Mouse (Mus musculus): ENCODE data around the gene Nme6. TPM values are rescaled to one million over a fixed set of nuclear protein-coding genes. Genes with fewer than 3 reads are reported as not detected.
"Not testable (repeated sequence)": the region's sequence is repeated elsewhere in the genome, so short reads cannot be mapped to it uniquely, and the experiment has no call there.

The Nme6 gene
- 10 to 100 TPM in 18 of 26 experiments, 1 to 10 TPM in 8; 1.9 to 24.8 (median 11.6) TPM for total RNA-seq (2018; cell fraction: chromatin; rRNA removed)
- 10 to 100 TPM in 24 of 26 experiments, 1 to 10 TPM in 2; 8.0 to 22.8 (median 15.2) TPM for total RNA-seq (2018; cell fraction: cytosol; rRNA removed)
- 10 to 100 TPM in 11 of 26 experiments, 1 to 10 TPM in 15; 4.5 to 19.4 (median 9.4) TPM for total RNA-seq (2018; cell fraction: nucleus; rRNA removed)
- 12.4 to 23.1 TPM (median 13.3 TPM) in 3 replicates for polyA plus RNA-seq (2018)

DNA sequence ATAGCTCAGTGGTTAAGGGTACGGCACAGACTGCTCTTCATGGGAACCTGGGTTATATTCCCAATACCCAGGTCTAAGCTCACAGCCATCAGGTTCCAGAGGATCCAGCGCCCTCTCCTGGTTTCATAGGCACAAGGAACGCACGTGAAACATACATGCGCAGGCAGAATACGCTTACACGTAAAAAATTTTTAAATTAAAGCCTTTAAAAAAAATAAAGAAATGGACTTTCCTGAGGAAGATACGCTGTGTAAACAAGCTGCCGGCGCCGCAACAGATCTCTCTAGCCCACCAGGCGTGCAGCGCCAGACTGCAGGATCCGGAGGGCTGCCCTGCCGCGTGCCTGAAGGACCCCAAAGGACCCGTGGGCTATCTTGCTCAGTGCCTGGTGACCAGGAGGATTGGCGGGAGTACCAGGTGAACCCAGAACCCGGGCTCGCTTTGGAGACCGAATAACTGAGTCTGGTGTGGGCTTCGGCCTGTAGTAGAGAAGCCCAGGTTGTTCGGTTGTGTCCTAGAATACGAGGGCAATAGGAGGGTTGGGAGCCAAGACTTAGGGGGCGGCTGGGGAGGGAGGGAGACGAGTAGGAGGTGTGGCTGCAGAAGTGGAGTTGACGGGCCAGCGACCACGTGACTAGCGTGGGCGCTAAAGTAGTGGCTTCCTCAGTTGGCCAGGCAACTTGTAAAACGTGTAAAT is at the start of gene Nme6:
Gene Nme6 (plus strand): TSS at position 359 of the 697 bp plus-strand sequence.
- WGBS (ENCODE audit: missing documents), result under 1% methylated on average over 32 of the region's 32 CpGs
- Histone ChIP-seq H3K4me3 (ENCODE audit: inconsistent target) (peak within 1 kb of the TSS; percentile 80), H3K36me3 (ENCODE audit: inconsistent target) (no peaks in the 10 kb centered on the region), H3K79me2 (ENCODE audit: inconsistent target) (no peaks in the 10 kb centered on the region), H3K27ac (peak within 1 kb of the TSS; percentile 73)

DNA sequence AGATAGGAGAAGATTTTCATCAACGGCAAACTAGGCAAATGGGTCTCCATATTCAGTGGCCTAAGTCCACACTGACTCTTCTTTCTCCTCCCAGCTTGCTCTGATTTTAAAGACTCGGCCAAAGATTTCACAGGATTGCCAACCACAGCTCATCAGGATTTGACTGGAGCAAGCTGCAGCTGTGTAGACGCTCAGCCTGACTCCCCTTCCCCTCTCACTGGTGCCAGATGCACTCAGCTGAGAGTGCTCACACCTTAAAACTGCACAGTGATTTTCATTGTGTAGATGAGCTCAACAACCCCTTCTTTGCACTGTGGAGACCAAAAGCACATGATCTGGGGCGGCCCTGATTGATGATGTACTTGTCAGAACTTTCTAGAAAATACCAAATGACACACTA is 42.0 kb upstream of the Nme6 start, which contains the start of gene Fbxw27:
Gene Fbxw27 (minus strand): TSS at position 101 of the 400 bp plus-strand sequence.
- H3K27ac ChIP-seq; H3K4me3 ChIP-seq (ENCODE audit: inconsistent target); H3K36me3 ChIP-seq (ENCODE audit: inconsistent target); H3K79me2 ChIP-seq (ENCODE audit: inconsistent target): not testable (repeated sequence)
- 85% methylated on average over 4 of the region's 4 CpGs for WGBS (ENCODE audit: missing documents)

DNA sequence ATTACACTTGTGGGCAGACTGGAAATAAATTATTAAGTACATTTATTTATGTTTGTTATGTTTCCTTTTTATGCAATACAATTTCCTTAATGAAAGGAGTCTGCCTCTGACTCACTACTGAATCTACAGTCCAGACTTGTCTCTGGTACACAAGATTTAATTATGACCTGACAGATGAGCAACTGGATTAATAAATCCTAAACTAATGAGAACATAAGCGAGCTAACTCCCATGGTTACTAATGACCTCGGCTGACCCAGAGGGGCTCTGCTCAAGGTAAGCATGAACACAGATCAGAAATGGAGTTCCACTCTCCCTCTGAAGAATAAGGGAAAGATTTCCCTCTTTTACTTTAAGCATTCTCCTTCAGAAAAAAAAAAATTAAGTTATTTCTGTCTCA is 37.3 kb upstream of the Nme6 start:
- Histone ChIP-seq H3K79me2 (ENCODE audit: inconsistent target) (no peaks in the 10 kb centered on the region), H3K36me3 (ENCODE audit: inconsistent target) (no peaks in the 10 kb centered on the region), H3K4me3 (ENCODE audit: inconsistent target) (no peak overlapping the region), H3K27ac (no peak overlapping the region)
- WGBS (ENCODE audit: missing documents), result 90% methylated on average over 2 of the region's 2 CpGs

DNA sequence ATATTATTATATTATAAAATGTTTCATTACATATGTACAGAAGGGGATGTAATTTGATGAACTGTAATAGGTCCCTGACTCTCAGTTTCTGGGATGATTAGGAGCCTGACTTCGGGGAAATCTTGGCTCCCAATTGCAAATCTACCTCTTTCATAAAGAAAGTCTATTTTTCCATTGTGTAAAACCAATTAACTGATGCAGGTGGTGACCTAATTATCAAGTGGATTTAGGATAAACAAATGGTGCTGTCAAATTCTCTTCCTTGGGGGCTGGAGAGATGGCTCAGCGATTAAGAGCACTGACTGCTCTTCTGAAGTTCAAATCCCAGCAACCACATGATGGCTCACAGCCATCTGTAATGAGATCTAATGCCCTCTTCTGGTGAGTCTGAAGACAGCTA is 36.7 kb upstream of the Nme6 start:
- Histone ChIP-seq H3K27ac (no peak overlapping the region), H3K4me3 (ENCODE audit: inconsistent target) (no peak overlapping the region), H3K79me2 (ENCODE audit: inconsistent target) (no peaks in the 10 kb centered on the region), H3K36me3 (ENCODE audit: inconsistent target) (no peaks in the 10 kb centered on the region)
- 90% methylated on average over 2 of the region's 2 CpGs for WGBS (ENCODE audit: missing documents)

DNA sequence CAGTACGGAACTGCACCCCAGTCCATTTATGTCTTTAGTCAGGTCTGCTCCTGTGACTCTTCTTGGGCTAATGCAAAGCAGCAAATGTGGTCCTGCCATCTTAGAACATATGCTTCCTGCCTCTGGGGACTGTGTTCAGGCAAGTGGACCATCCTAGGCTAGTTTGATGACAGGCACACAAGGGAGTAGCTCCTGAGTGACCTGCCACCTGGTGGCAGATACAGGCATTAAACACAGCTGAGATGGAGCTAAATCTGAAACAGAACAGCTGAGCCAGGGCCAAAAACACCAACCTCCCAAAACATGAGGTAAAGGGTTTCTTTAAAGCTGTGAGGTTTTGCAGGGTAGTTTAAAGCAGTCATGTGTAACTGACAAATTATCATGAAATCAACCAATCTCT is 34.5 kb upstream of the Nme6 start:
- no peaks in the 10 kb centered on the region for H3K79me2 ChIP-seq (ENCODE audit: inconsistent target)
- H3K36me3 ChIP-seq (ENCODE audit: inconsistent target), result no peaks in the 10 kb centered on the region
- H3K27ac ChIP-seq, result no peak overlapping the region
- no peak overlapping the region for H3K4me3 ChIP-seq (ENCODE audit: inconsistent target)
- 92% methylated on average over 1 of the region's 1 CpGs for WGBS (ENCODE audit: missing documents)

DNA sequence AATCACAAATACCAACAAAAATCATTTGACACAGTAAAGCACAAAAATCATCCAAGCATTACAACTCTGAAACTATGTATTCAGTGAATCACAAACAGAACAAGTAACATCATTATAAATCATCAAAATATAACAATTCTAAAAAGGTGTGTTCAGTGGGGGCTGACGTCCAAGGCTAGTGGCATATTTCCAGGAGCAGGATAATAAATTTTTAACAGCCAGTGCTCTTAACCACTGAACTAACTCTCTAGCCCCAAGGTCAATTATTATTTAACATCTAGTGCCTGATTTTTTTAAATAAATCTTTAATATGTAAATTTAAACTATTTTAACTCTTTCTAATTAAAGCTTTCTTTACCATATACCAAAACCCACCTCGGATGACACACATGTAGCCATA is 27.0 kb upstream of the Nme6 start:
- not testable (repeated sequence) for H3K27ac ChIP-seq; H3K79me2 ChIP-seq (ENCODE audit: inconsistent target); H3K4me3 ChIP-seq (ENCODE audit: inconsistent target); H3K36me3 ChIP-seq (ENCODE audit: inconsistent target)
- 90% methylated on average over 2 of the region's 2 CpGs for WGBS (ENCODE audit: missing documents)

DNA sequence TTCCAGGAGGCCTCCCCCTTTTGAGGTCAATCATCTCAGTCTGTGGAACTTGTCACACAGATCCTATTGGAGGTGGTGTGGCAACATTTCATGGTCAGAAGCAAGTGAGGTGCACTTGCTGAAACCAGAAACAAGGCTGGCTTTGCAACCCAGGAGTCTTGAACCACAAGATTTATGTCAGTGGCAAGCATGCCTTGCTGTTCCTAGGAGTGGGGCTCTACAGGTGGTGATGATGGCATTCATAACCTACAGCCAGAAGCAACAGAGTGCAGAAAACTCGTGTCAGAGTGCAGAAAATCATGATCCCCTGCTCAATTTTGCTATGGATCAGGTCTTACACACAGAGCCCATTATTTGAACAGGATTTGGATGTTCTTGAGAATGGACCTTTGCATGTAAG is 26.3 kb upstream of the Nme6 start:
- WGBS (ENCODE audit: missing documents), result 67% methylated on average over 1 of the region's 1 CpGs
- Histone ChIP-seq H3K4me3 (ENCODE audit: inconsistent target) (no peak overlapping the region), H3K36me3 (ENCODE audit: inconsistent target) (no peaks in the 10 kb centered on the region), H3K27ac (no peak overlapping the region), H3K79me2 (ENCODE audit: inconsistent target) (no peaks in the 10 kb centered on the region)

DNA sequence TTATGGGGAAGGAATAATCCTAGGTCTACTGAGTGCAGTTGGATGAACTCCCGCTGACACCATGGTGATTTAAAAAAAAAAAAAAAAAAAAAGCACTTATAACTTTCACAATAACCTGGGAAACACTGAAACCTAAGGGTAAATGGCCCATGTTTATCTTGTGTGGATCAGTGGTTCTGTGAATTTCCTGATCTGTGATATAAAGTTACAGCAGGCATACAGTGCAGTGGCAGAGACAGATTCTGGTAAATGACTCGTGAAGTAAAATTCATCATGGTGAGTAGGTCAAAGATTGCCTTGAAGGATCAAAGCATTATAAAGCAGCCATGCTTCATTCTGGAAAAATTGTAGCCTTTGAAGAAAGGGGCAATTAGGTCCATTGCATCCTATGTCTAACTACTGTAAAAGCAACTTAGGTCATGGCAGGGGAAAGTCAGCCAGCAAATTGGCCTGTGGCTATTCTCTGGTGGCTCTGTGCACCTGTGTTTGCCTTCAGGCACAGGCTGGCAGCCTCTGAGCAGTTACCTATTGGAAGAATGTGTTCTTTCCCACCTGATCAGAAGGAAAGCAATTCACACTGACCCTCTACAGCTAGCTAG is 25.8 kb upstream of the Nme6 start:
- Histone ChIP-seq H3K36me3 (ENCODE audit: inconsistent target) (no peaks in the 10 kb centered on the region), H3K79me2 (ENCODE audit: inconsistent target) (no peaks in the 10 kb centered on the region), H3K4me3 (ENCODE audit: inconsistent target) (no peak overlapping the region), H3K27ac (no peak overlapping the region)
- WGBS (ENCODE audit: missing documents), result 100% methylated on average over 2 of the region's 2 CpGs

DNA sequence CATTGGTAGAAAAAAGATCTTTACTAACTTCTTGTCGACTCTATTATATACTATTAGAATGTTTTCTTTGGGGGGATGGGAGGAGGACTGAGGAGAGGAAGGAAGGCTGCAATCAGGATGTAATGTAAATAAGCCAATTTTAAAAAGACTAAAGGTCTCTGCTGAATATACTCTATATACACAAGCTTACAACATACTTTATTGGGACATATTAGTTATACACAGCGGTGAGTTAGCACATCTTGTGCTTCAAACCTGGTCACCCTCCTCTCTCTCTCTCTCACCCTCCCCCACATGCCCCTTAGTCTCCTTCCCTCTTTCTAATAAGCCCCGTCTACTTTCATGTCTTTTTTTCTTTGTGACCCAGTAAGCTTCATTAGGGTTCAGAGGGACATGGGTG is 24.7 kb upstream of the Nme6 start:
- H3K4me3 ChIP-seq (ENCODE audit: inconsistent target), result no peak overlapping the region
- no peaks in the 10 kb centered on the region for H3K79me2 ChIP-seq (ENCODE audit: inconsistent target)
- H3K36me3 ChIP-seq (ENCODE audit: inconsistent target), result no peaks in the 10 kb centered on the region
- WGBS (ENCODE audit: missing documents), result 43% methylated on average over 2 of the region's 3 CpGs
- H3K27ac ChIP-seq, result no peak overlapping the region

DNA sequence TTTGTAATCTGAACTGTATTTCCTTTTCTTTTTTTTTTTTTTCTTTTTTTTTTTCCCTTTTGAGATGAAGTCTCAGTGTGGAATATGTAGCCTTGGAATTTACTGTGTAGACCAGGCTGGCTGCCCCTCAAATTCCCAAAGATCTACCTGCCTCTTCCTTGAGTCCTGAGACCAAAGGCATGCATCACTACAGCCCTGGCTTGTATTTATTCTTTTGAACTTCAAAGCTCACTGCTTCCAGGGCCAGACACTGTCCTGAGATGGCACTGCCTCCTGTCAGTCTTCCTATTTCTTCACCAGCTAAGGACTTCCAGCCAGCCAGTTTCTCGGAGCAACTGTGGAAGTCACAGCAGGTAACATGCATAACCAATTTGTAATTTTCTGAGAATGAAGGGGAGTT is 20.6 kb upstream of the Nme6 start, which contains the start of gene Spink8:
Gene Spink8 (plus strand): TSS at position 301 of the 400 bp plus-strand sequence.
- 86% methylated on average over 1 of the region's 1 CpGs for WGBS (ENCODE audit: missing documents)
- Histone ChIP-seq H3K36me3 (ENCODE audit: inconsistent target) (no peaks in the 10 kb centered on the region), H3K27ac (no peak within 1 kb of the TSS), H3K4me3 (ENCODE audit: inconsistent target) (no peak within 1 kb of the TSS), H3K79me2 (ENCODE audit: inconsistent target) (no peaks in the 10 kb centered on the region)

DNA sequence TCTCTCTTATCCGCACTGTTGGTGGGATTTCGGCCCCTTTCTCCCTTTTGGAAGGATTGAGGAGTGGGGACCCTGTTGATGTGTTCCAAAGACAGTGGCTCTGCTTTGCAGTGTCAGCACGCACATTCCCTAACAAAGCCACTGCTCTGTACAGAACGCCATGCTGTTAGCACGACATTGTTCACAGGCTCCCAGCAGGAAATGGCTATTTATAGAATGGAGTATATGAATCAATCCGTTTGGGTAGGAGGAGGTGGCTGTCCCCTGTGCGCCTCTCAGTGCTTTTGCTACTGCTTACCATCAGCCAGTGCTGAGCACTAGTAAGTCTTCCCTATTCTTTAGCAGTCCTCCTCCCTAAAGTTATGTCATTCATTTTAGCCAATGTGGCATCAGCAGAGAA is 19.1 kb upstream of the Nme6 start:
- Histone ChIP-seq H3K36me3 (ENCODE audit: inconsistent target) (no peaks in the 10 kb centered on the region), H3K4me3 (ENCODE audit: inconsistent target) (no peak overlapping the region), H3K27ac (no peak overlapping the region), H3K79me2 (ENCODE audit: inconsistent target) (no peaks in the 10 kb centered on the region)
- 38% methylated on average over 7 of the region's 7 CpGs for WGBS (ENCODE audit: missing documents)

DNA sequence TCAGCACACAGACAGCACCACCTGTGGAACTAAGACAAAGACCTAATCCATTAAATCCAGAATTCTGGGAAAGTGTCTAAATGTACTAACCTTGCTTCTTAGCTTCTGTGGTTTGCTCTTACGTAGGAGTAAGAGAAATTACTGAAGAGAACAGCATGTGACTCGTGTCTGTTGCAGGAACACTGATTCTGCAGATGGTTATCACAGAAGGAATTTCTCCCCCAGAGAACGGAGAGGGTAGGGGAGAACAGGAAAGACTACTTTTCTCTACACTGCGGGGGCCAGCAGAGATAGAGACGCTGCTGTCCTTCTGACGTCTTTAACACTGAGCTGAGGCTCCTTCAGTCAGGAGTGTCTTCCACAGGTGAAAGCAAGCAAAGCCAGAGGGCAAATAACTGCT is 16.2 kb upstream of the Nme6 start:
- no peaks in the 10 kb centered on the region for H3K36me3 ChIP-seq (ENCODE audit: inconsistent target)
- WGBS (ENCODE audit: missing documents), result 33% methylated on average over 6 of the region's 6 CpGs
- no peak overlapping the region for H3K27ac ChIP-seq
- no peaks in the 10 kb centered on the region for H3K79me2 ChIP-seq (ENCODE audit: inconsistent target)
- H3K4me3 ChIP-seq (ENCODE audit: inconsistent target), result no peak overlapping the region

DNA sequence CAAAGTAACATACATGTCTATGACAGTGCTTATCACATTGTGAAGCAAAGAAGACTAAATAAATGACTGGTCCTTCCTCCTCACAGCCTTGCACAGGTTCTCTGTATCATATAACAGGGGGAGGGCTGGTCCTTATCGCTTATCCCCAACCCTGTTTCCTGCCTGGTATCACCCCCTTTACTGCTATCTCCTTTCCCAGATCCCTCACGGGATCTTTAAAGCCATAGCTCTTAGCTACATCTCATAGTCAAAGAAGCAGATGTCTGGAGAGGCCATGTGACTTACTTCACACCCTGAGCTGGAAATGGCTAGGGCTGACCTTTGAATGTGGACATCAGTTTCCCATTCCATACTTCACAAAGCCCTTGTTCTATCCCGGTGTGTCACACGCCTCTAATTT is 6.8 kb upstream of the Nme6 start:
- WGBS (ENCODE audit: missing documents), result 37% methylated on average over 4 of the region's 4 CpGs
- Histone ChIP-seq H3K4me3 (ENCODE audit: inconsistent target) (no peak overlapping the region), H3K79me2 (ENCODE audit: inconsistent target) (no peaks in the 10 kb centered on the region), H3K27ac (no peak overlapping the region), H3K36me3 (ENCODE audit: inconsistent target) (no peaks in the 10 kb centered on the region)

DNA sequence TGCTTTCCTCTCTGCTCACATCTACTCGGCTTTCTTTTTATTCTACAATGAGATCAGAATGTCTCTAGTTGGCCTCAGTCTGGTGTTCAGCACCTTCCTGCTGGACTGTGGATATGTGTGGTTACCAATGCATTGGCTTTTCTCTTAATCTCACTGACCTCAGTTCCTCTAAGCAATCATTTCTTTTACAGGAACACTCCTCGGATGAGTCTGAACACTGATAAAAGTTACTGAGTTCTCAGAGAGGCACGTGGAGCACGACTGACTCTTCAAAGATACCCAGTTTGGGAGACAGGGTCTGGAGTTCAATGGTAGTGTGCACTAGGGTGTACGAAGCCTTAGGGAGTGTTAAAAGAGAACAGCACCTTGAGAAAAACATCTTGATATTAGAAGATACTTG is 6.4 kb upstream of the Nme6 start:
- 58% methylated on average over 5 of the region's 5 CpGs for WGBS (ENCODE audit: missing documents)
- no peaks in the 10 kb centered on the region for H3K36me3 ChIP-seq (ENCODE audit: inconsistent target)
- H3K27ac ChIP-seq, result no peak overlapping the region
- no peak overlapping the region for H3K4me3 ChIP-seq (ENCODE audit: inconsistent target)
- no peaks in the 10 kb centered on the region for H3K79me2 ChIP-seq (ENCODE audit: inconsistent target)

DNA sequence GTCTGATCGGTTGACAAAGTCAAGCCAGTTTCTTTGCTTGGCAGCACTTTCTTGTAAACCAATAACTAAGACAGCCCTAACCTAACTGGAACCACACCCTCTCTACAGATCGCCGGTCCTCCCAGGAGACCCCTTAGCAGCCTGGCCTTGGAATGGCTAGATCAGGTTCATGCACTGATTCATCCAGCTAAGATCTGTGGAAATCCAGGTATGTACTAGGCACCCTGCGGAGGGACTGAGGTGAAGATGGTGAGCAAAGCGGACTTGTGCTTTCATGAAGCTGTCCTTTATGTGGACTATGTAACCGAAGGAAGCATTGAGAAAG is 501 bp downstream of the Nme6 start:
- 9% methylated on average over 6 of the region's 6 CpGs for WGBS (ENCODE audit: missing documents)
- no peaks in the 10 kb centered on the region for H3K79me2 ChIP-seq (ENCODE audit: inconsistent target)
- H3K27ac ChIP-seq, result peak overlapping the region; percentile 73
- H3K4me3 ChIP-seq (ENCODE audit: inconsistent target), result peak overlapping the region; percentile 80
- no peaks in the 10 kb centered on the region; the same call in 1 of the 2 replicates for H3K36me3 ChIP-seq (ENCODE audit: inconsistent target)

Measured in macrophage (primary cell).